Mouse (Mus musculus) midbrain, embryonic 16.5 days (tissue): ENCODE results near the gene Tmem178b. TPM values are rescaled to one million over a fixed set of nuclear protein-coding genes. Genes with fewer than 3 reads are reported as not detected.

Source experiments
- ATAC-seq: fragments of 200-750 bp; cut with Nextera tagmentation; 2 replicates; pipeline ENCODE4 v1.8.0; 2017; ENCODE audit warnings: moderate TSS enrichment
- H3K27ac ChIP-seq: fragments of 300-500 bp; sonication (generic); 2 replicates; pipeline ENCODE4 v1.5.1; 2014; ENCODE audit warnings: mild to moderate bottlenecking, low read length, mixed read lengths
- H3K27me3 ChIP-seq: fragments of 300-500 bp; sonication (generic); 2 replicates; pipeline ENCODE4 v1.6.1; 2014; ENCODE audit warnings: low read depth, low read length, mixed read lengths; ENCODE audit not compliant: control insufficient read depth, insufficient read depth
- H3K36me3 ChIP-seq: fragments of 300-500 bp; sonication (generic); 2 replicates; pipeline ENCODE4 v1.6.1; 2014; ENCODE audit warnings: mild to moderate bottlenecking, low read length, moderate library complexity, mixed read lengths; ENCODE audit not compliant: control insufficient read depth, insufficient read depth
- H3K4me1 ChIP-seq: fragments of 300-500 bp; sonication (generic); 2 replicates; pipeline ENCODE4 v1.6.1; 2014; ENCODE audit warnings: mild to moderate bottlenecking, low read length, mixed read lengths; ENCODE audit not compliant: control insufficient read depth, insufficient read depth
- H3K4me2 ChIP-seq: fragments of 300-500 bp; sonication (generic); 2 replicates; pipeline ENCODE4 v1.6.1; 2014; ENCODE audit warnings: mild to moderate bottlenecking, low read length, mixed read lengths
- H3K4me3 ChIP-seq: fragments of 300-500 bp; sonication (generic); 2 replicates; pipeline ENCODE4 v1.5.1; 2014; ENCODE audit warnings: low read depth, mild to moderate bottlenecking, low read length, moderate library complexity, mixed read lengths
- H3K9ac ChIP-seq: fragments of 300-500 bp; sonication (generic); 2 replicates; pipeline ENCODE4 v1.6.1; 2014; ENCODE audit warnings: low read depth, low read length, mixed read lengths
- H3K9me3 ChIP-seq: fragments of 300-500 bp; sonication (generic); replicated peaks from 2 replicates; pipeline ENCODE4 v1.6.1; 2014; ENCODE audit warnings: mild to moderate bottlenecking, low read length, mixed read lengths; ENCODE audit not compliant: control insufficient read depth, poor library complexity, severe bottlenecking
- WGBS: fragments of 180-500 bp; shearing (Covaris S2); extraction: QIAGEN DNeasy Blood & Tissue Kit; methylation state at CpG from one replicate; pipeline ENCODE4 v1.1.7; 2014; 5-methylcytosine and 5-hydroxymethylcytosine counted together
- polyA plus RNA-seq: library from polyadenylated mRNA; unstranded; fragments of >200 nt; fragmentation: Nextera tagmentation; extraction: Ambion mirVana; gene quantifications from 2 replicates; pipeline ENCODE4 v1.2.1, GENCODE M21; 2015

Tmem178b gene
- polyA plus RNA-seq, 1 experiment from 2014 or later = 32.8 TPM

DNA sequence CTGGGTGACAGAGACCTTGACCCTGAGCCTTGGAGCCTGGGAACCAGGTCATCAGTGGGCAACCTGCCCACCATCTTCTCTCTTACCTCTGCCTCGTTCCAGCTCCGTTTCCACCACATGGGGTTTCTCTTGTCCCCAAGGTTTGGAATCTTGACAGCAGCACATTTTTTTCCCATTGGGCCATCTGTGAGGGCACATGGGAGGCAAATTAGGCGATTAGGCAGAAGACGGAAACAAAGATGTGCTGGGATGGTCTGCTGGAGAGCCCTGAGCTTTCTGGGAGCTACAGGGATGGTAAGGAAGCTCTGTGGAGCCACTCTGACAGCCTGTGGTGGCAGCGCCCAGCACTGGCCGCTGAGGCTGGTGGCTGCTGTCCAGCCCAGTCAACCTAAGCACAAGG, 300.5 kb downstream of the Tmem178b start:
- H3K4me3 ChIP-seq = no peak overlapping the region
- no peak for ATAC-seq
- no peaks in the 10 kb centered on the region for H3K27me3 ChIP-seq
- 81% methylated on average over 6 of the region's 6 CpGs for WGBS
- no peak overlapping the region for H3K9ac ChIP-seq
- peaks cover 2% of the 10 kb centered on the region; the same call in 1 of the 2 replicates for H3K4me1 ChIP-seq
- no peak overlapping the region for H3K4me2 ChIP-seq
- no peaks in the 10 kb centered on the region for H3K9me3 ChIP-seq
- no peak overlapping the region for H3K27ac ChIP-seq
- H3K36me3 ChIP-seq = no peaks in the 10 kb centered on the region

- H3K4me1 ChIP-seq = peaks cover 2% of the 10 kb centered on the region; the same call in 1 of the 2 replicates
- no peaks in the 10 kb centered on the region for H3K27me3 ChIP-seq
- ATAC-seq = peak; percentile 29; the same call in 1 of the 2 replicates
- H3K9me3 ChIP-seq = no peaks in the 10 kb centered on the region
- no peak overlapping the region for H3K4me2 ChIP-seq
- WGBS = 49% methylated on average over 4 of the region's 4 CpGs
- no peaks in the 10 kb centered on the region for H3K36me3 ChIP-seq
- no peak overlapping the region for H3K9ac ChIP-seq
- H3K4me3 ChIP-seq = no peak overlapping the region
- H3K27ac ChIP-seq = no peak overlapping the region
Measured at GRCm38 (mm10) chr6:40177870-40178269, 304.8 kb downstream of the Tmem178b start.

- WGBS = 66% methylated on average over 4 of the region's 4 CpGs
- Histone ChIP-seq H3K27ac (0 out of 2 replicates have a peak overlapping the region, but pooled peaks have one; percentile 26), H3K4me3 (no peak overlapping the region)
Measured at GRCm38 (mm10) chr6:40180551-40180950, 307.5 kb downstream of the Tmem178b start.

DNA sequence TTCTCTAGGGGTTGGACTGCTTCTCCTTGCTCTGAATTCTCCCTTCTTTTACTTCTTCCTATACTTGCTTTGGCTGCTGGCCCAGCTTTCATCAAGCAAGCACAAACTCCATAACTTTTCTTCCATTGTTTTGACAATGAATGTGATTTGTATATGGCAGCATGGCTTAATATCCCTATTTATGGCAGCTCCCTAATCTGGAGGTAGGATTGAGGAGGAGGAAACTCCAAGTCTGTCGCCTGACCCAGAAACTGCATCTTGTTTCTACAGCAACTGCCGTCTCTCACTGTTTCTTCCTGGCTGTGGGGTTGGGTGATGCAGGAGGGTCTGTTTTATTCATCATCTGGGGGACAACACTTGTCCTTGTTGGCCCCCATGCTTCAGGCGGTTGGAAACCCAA, 327.6 kb downstream of the Tmem178b start:
- Histone ChIP-seq H3K4me1 (no peaks in the 10 kb centered on the region), H3K36me3 (no peaks in the 10 kb centered on the region), H3K4me2 (no peak overlapping the region), H3K27me3 (no peaks in the 10 kb centered on the region), H3K9me3 (no peaks in the 10 kb centered on the region), H3K9ac (no peak overlapping the region), H3K4me3 (no peak overlapping the region), H3K27ac (no peak overlapping the region)
- WGBS = 77% methylated on average over 3 of the region's 3 CpGs
- ATAC-seq = no peak

More at GRCm38 (mm10) chr6:40180551-40180950, 307.5 kb downstream of the Tmem178b start:
- H3K9me3 ChIP-seq = no peaks in the 10 kb centered on the region
- H3K9ac ChIP-seq = no peak overlapping the region
- peak; percentile 66 for ATAC-seq
- H3K36me3 ChIP-seq = no peaks in the 10 kb centered on the region
- H3K4me2 ChIP-seq = no peak overlapping the region
- H3K4me1 ChIP-seq = peaks cover 2% of the 10 kb centered on the region; the same call in 1 of the 2 replicates
- H3K27me3 ChIP-seq = no peaks in the 10 kb centered on the region

DNA sequence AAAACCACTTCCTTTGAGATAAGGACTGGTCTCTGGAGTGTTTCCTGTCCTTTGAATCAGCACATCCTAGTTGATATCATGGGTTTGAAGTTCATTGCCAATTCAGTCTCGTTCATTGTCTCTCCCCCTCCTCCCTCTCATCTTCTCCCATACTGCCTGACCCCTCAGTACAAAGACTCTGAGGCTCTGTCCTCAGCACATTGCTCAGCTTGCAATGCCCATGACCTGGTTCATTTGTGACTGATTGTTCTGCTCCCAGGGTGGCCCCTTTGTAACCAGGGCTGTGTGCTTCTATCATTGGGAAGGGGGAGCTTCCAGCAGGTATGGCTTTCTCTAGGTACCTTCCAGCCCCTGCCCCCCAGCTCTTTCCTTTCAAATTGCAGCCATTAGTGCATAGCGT, 329.5 kb downstream of the Tmem178b start:
- no peaks in the 10 kb centered on the region for H3K27me3 ChIP-seq
- no peaks in the 10 kb centered on the region for H3K4me1 ChIP-seq
- H3K4me3 ChIP-seq = no peak overlapping the region
- peak; percentile 59; the same call in 1 of the 2 replicates for ATAC-seq
- H3K4me2 ChIP-seq = no peak overlapping the region
- 47% methylated on average over 2 of the region's 2 CpGs for WGBS
- no peak overlapping the region for H3K9ac ChIP-seq
- no peaks in the 10 kb centered on the region for H3K36me3 ChIP-seq
- H3K9me3 ChIP-seq = no peaks in the 10 kb centered on the region
- no peak overlapping the region for H3K27ac ChIP-seq

- Histone ChIP-seq H3K27ac (no peak overlapping the region), H3K9ac (no peak overlapping the region), H3K27me3 (no peaks in the 10 kb centered on the region), H3K4me3 (no peak overlapping the region), H3K36me3 (no peaks in the 10 kb centered on the region; the same call in 1 of the 2 replicates), H3K4me2 (no peak overlapping the region), H3K4me1 (no peaks in the 10 kb centered on the region), H3K9me3 (no peaks in the 10 kb centered on the region)
- ATAC-seq = no peak
- 73% methylated on average over 2 of the region's 2 CpGs for WGBS
Measured at GRCm38 (mm10) chr6:40205380-40205779, 332.3 kb downstream of the Tmem178b start.

GRCm38 (mm10) chr6:40208014-40208413, 334.9 kb downstream of the Tmem178b start:
- Histone ChIP-seq H3K4me1 (no peaks in the 10 kb centered on the region), H3K4me3 (no peak overlapping the region), H3K27ac (no peak overlapping the region), H3K9me3 (no peaks in the 10 kb centered on the region), H3K4me2 (no peak overlapping the region), H3K27me3 (no peaks in the 10 kb centered on the region), H3K36me3 (no peaks in the 10 kb centered on the region; the same call in 1 of the 2 replicates), H3K9ac (no peak overlapping the region)
- ATAC-seq = no peak
- 95% methylated on average over 3 of the region's 3 CpGs for WGBS

DNA sequence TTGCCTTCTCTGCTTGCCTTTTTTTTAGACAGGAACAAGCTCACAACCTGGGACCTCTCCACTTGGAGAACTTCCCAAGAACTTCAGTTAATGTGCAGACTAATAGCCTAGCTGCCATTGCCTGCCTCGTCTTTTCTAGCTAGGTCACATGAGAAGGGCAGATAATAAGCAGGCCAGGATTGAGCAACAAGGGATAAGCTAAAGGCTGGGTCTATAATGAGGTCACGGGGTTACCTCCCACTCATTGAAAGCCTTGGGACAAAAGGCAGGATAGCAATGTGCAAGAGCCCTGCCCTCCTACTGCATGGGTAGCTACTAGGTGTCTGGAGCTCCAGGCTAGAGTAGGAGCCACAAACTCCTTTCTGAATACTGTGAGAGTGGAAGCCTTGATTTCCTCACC, 336.1 kb downstream of the Tmem178b start:
- H3K36me3 ChIP-seq = no peaks in the 10 kb centered on the region; the same call in 1 of the 2 replicates
- H3K9me3 ChIP-seq = no peaks in the 10 kb centered on the region
- no peak overlapping the region for H3K9ac ChIP-seq
- no peak for ATAC-seq
- no peaks in the 10 kb centered on the region for H3K27me3 ChIP-seq
- H3K4me2 ChIP-seq = no peak overlapping the region
- no peak overlapping the region for H3K27ac ChIP-seq
- no peaks in the 10 kb centered on the region for H3K4me1 ChIP-seq
- no peak overlapping the region for H3K4me3 ChIP-seq
- WGBS = 39% methylated on average over 2 of the region's 2 CpGs

GRCm38 (mm10) chr6:40217154-40217553, 344.1 kb downstream of the Tmem178b start:
- 90% methylated on average over 12 of the region's 12 CpGs for WGBS
- Histone ChIP-seq H3K36me3 (no peaks in the 10 kb centered on the region), H3K4me1 (no peaks in the 10 kb centered on the region), H3K9me3 (no peaks in the 10 kb centered on the region), H3K27ac (no peak overlapping the region), H3K4me3 (no peak overlapping the region), H3K9ac (no peak overlapping the region), H3K4me2 (no peak overlapping the region), H3K27me3 (no peaks in the 10 kb centered on the region)
- no peak for ATAC-seq
